Mouse (Mus musculus): ENCODE data around the gene Vmn1r26.
"Not testable (repeated sequence)": the region's sequence is repeated elsewhere in the genome, so short reads cannot be mapped to it uniquely, and the experiment has no call there.

The Vmn1r26 gene

GRCm38 (mm10) chr6:58015059-58015458, at the start of gene Vmn1r26:
TSS of gene Vmn1r26 (minus strand) at chr6:58015159.
- no peak for DNase-seq (ENCODE audit: low spot score in 2 of 2)

GRCm38 (mm10) chr6:58044025-58044424, 29.1 kb upstream of the Vmn1r26 start:
- DNase-seq (ENCODE audit: low spot score in 2 of 2) = no peak

GRCm38 (mm10) chr6:58017478-58017877, 2.5 kb upstream of the Vmn1r26 start:
- DNase-seq (ENCODE audit: low spot score in 2 of 2) = not testable (repeated sequence)

- no peak for DNase-seq (ENCODE audit: low spot score in 2 of 2)
Measured at GRCm38 (mm10) chr6:57980710-57981109, 34.2 kb downstream of the Vmn1r26 start, which contains the start of gene Vmn1r25. TSS of gene Vmn1r25 (minus strand) at chr6:57980810.

GRCm38 (mm10) chr6:57961403-57961802, 53.6 kb downstream of the Vmn1r26 start, which contains the start of gene Vmn1r24:
TSS of gene Vmn1r24 (minus strand) at chr6:57961503.
- DNase-seq (ENCODE audit: low spot score in 2 of 2) = not testable (repeated sequence)

Measured in heart, adult 9 months (tissue).